Mouse (Mus musculus) retina, embryonic 14.5 days (tissue): ENCODE measurements around the gene Olfr639.
"Not testable (repeated sequence)": the region's sequence is repeated elsewhere in the genome, so short reads cannot be mapped to it uniquely, and the experiment has no call there.

Experiments used
- DNase-seq: peaks from one replicate; pipeline ENCODE4 v3.0.0-alpha.2; 2015; ENCODE audit warnings: low spot score

Gene Olfr639

GRCm38 (mm10) chr7:104017203-104017602 lies at the start of gene Olfr639:
Gene Olfr639 (minus strand): TSS chr7:104017303.
- DNase-seq: no peak

- no peak for DNase-seq
These were observed 44.2 kb upstream of the Olfr639 start, which contains the start of gene 4930516K23Rik for GRCm38 (mm10) chr7:104061345-104061744. Gene 4930516K23Rik (minus strand): TSS chr7:104061445.

- DNase-seq: no peak
These were observed 42.1 kb upstream of the Olfr639 start for GRCm38 (mm10) chr7:104059215-104059614.

- no peak for DNase-seq
These were observed 35.5 kb upstream of the Olfr639 start, which contains the start of gene Olfr642 for GRCm38 (mm10) chr7:104052566-104052965. Gene Olfr642 (minus strand): TSS chr7:104052666.

GRCm38 (mm10) chr7:104050745-104051144 lies 33.6 kb upstream of the Olfr639 start:
- no peak for DNase-seq

- no peak for DNase-seq
These were observed 18.0 kb upstream of the Olfr639 start, which contains the start of gene Olfr641 for GRCm38 (mm10) chr7:104035145-104035544. Gene Olfr641 (plus strand): TSS chr7:104035445.

- DNase-seq: no peak
These were observed 9.9 kb upstream of the Olfr639 start for GRCm38 (mm10) chr7:104026978-104027377.

- no peak for DNase-seq
These were observed 8.4 kb upstream of the Olfr639 start, which contains the start of gene Olfr640 for GRCm38 (mm10) chr7:104025473-104025872. Gene Olfr640 (minus strand): TSS chr7:104025573.

GRCm38 (mm10) chr7:104021651-104022050 lies 4.5 kb upstream of the Olfr639 start:
- DNase-seq: no peak

GRCm38 (mm10) chr7:104018953-104019352 lies 1.9 kb upstream of the Olfr639 start:
- DNase-seq: no peak

GRCm38 (mm10) chr7:103999124-103999523 lies 18.0 kb downstream of the Olfr639 start:
- no peak for DNase-seq

- DNase-seq: no peak
These were observed 18.7 kb downstream of the Olfr639 start, which contains the start of gene Olfr638 for GRCm38 (mm10) chr7:103998446-103998845. Gene Olfr638 (plus strand): TSS chr7:103998746.

GRCm38 (mm10) chr7:103971782-103972181 lies 45.3 kb downstream of the Olfr639 start:
- DNase-seq: no peak

GRCm38 (mm10) chr7:103970852-103971251 lies 46.3 kb downstream of the Olfr639 start, which contains the start of gene Olfr635:
Gene Olfr635 (plus strand): TSS chr7:103971152.
- DNase-seq: no peak

- not testable (repeated sequence) for DNase-seq
These were observed 50.2 kb downstream of the Olfr639 start for GRCm38 (mm10) chr7:103966873-103967272.
